Mouse (Mus musculus): ENCODE data around the gene Palld. TPM values are rescaled to one million over a fixed set of nuclear protein-coding genes. Genes with fewer than 3 reads are reported as not detected.

Palld gene
- polyA plus RNA-seq, 1 experiment from 2014 or later: 99.0 TPM

GRCm38 (mm10) chr8:61866920-61867319, 35.6 kb downstream of the Palld start:
- no peak for TF ChIP-seq CTCF (IDR thresholded peaks at IDR 0.05)
- H3K27me3 ChIP-seq: peaks cover 6% of the 10 kb centered on the region
- ATAC-seq: no peak
- DNase-seq (ENCODE audit: low read depth, low spot score): no peak
- ChIA-PET POLR2A (no interaction called here), CTCF (interaction anchor here (0.8 to 1.6 kb wide), 3 partner anchors 16 to 166 kb away, joined by 3 to 4 read pairs (median 3); no protein-coding TSS in a partner anchor)
- in situ Hi-C loops (cut with MboI; ENCODE audit: low pct_unique_long_range_greater_than_20kb): no loop called here

GRCm38 (mm10) chr8:61865365-61865764, 37.1 kb downstream of the Palld start:
- TF ChIP-seq CTCF (IDR thresholded peaks at IDR 0.05): no peak
- ATAC-seq (no peak), DNase-seq (ENCODE audit: low read depth, low spot score) (no peak)
- peaks cover 6% of the 10 kb centered on the region for H3K27me3 ChIP-seq
- CTCF ChIA-PET: interaction anchor here (0.6 kb wide), 1 partner anchor 75 kb away, joined by 3 read pairs; no protein-coding TSS in a partner anchor
- in situ Hi-C loops (cut with MboI; ENCODE audit: low pct_unique_long_range_greater_than_20kb): no loop called here
- POLR2A ChIA-PET: no interaction called here

- in situ Hi-C loops (cut with MboI; ENCODE audit: low pct_unique_long_range_greater_than_20kb): no loop called here
Measured at GRCm38 (mm10) chr8:61851270-61851669, 51.2 kb downstream of the Palld start.

GRCm38 (mm10) chr8:61848581-61849162, 53.8 kb downstream of the Palld start:
- ATAC-seq: no peak
- in situ Hi-C loops (cut with MboI; ENCODE audit: low pct_unique_long_range_greater_than_20kb): no loop called here
- no peak for TF ChIP-seq CTCF (IDR thresholded peaks at IDR 0.05)
- DNase-seq (ENCODE audit: low read depth, low spot score): no peak
- ChIA-PET POLR2A (interaction anchor here (1.0 kb wide), 1 partner anchor 11 kb away, joined by 8 read pairs; no protein-coding TSS in a partner anchor), CTCF (no interaction called here)
- H3K27me3 ChIP-seq: peaks cover 4% of the 10 kb centered on the region

More at GRCm38 (mm10) chr8:61851270-61851669, 51.2 kb downstream of the Palld start:
- no peak for ATAC-seq
- peaks cover 4% of the 10 kb centered on the region for H3K27me3 ChIP-seq
- ChIA-PET CTCF (interaction anchor here (0.8 kb wide), 1 partner anchor 16 kb away, joined by 3 read pairs; no protein-coding TSS in a partner anchor), POLR2A (no interaction called here)
- TF ChIP-seq CTCF (IDR thresholded peaks at IDR 0.05): no peak
- no peak for DNase-seq (ENCODE audit: low read depth, low spot score)

GRCm38 (mm10) chr8:61847494-61847893, 55.0 kb downstream of the Palld start:
- in situ Hi-C loops (cut with MboI; ENCODE audit: low pct_unique_long_range_greater_than_20kb): no loop called here
- no peak for TF ChIP-seq CTCF (IDR thresholded peaks at IDR 0.05)
- no peak for DNase-seq (ENCODE audit: low read depth, low spot score)
- POLR2A ChIA-PET: no interaction called here
- H3K27me3 ChIP-seq: peaks cover 4% of the 10 kb centered on the region
- ATAC-seq: no peak
- CTCF ChIA-PET: no interaction called here

GRCm38 (mm10) chr8:61844992-61845391, 57.5 kb downstream of the Palld start:
- TF ChIP-seq CTCF (IDR thresholded peaks at IDR 0.05): no peak
- CTCF ChIA-PET: no interaction called here
- POLR2A ChIA-PET: no interaction called here
- DNase-seq (ENCODE audit: low read depth, low spot score) (no peak), ATAC-seq (no peak)
- in situ Hi-C loops (cut with MboI; ENCODE audit: low pct_unique_long_range_greater_than_20kb): no loop called here
- no peaks in the 10 kb centered on the region for H3K27me3 ChIP-seq

GRCm38 (mm10) chr8:61844575-61844974, 57.9 kb downstream of the Palld start:
- DNase-seq (ENCODE audit: low read depth, low spot score) (no peak), ATAC-seq (no peak)
- no peak for TF ChIP-seq CTCF (IDR thresholded peaks at IDR 0.05)
- CTCF ChIA-PET: no interaction called here
- H3K27me3 ChIP-seq: no peaks in the 10 kb centered on the region
- POLR2A ChIA-PET: no interaction called here
- in situ Hi-C loops (cut with MboI; ENCODE audit: low pct_unique_long_range_greater_than_20kb): no loop called here

- in situ Hi-C loops (cut with MboI; ENCODE audit: low pct_unique_long_range_greater_than_20kb): no loop called here
- ATAC-seq (no peak), DNase-seq (ENCODE audit: low read depth, low spot score) (no peak)
- ChIA-PET POLR2A (no interaction called here), CTCF (interaction anchor here (1.3 kb wide), 1 partner anchor 32 kb away, joined by 3 read pairs; no protein-coding TSS in a partner anchor)
- TF ChIP-seq CTCF (IDR thresholded peaks at IDR 0.05): no peak
- no peaks in the 10 kb centered on the region for H3K27me3 ChIP-seq
Measured at GRCm38 (mm10) chr8:61843776-61844175, 58.7 kb downstream of the Palld start.

- ATAC-seq (no peak), DNase-seq (ENCODE audit: low read depth, low spot score) (no peak)
- TF ChIP-seq CTCF (IDR thresholded peaks at IDR 0.05): no peak
- ChIA-PET CTCF (interaction anchor here (1.3 kb wide), 1 partner anchor 13 kb away, joined by 6 read pairs; no protein-coding TSS in a partner anchor), POLR2A (no interaction called here)
- no peaks in the 10 kb centered on the region for H3K27me3 ChIP-seq
- in situ Hi-C loops (cut with MboI; ENCODE audit: low pct_unique_long_range_greater_than_20kb): no loop called here
Measured at GRCm38 (mm10) chr8:61833211-61833610, 69.3 kb downstream of the Palld start.

GRCm38 (mm10) chr8:61831944-61832343, 70.5 kb downstream of the Palld start:
- ChIA-PET CTCF (interaction anchor here (0.6 kb wide), 1 partner anchor 14 kb away, joined by 3 read pairs; no protein-coding TSS in a partner anchor), POLR2A (no interaction called here)
- in situ Hi-C loops (cut with MboI; ENCODE audit: low pct_unique_long_range_greater_than_20kb): no loop called here
- ATAC-seq (no peak), DNase-seq (ENCODE audit: low read depth, low spot score) (no peak)
- no peak for TF ChIP-seq CTCF (IDR thresholded peaks at IDR 0.05)
- no peaks in the 10 kb centered on the region for H3K27me3 ChIP-seq

- DNase-seq (ENCODE audit: low read depth, low spot score) (no peak), ATAC-seq (no peak)
- CTCF ChIA-PET: no interaction called here
- POLR2A ChIA-PET: no interaction called here
- no peak for TF ChIP-seq CTCF (IDR thresholded peaks at IDR 0.05)
- H3K27me3 ChIP-seq: no peaks in the 10 kb centered on the region
- in situ Hi-C loops (cut with MboI; ENCODE audit: low pct_unique_long_range_greater_than_20kb): no loop called here
Measured at GRCm38 (mm10) chr8:61830821-61831220, 71.7 kb downstream of the Palld start.

GRCm38 (mm10) chr8:61824563-61824962, 77.9 kb downstream of the Palld start:
- no peak for TF ChIP-seq CTCF (IDR thresholded peaks at IDR 0.05)
- in situ Hi-C loops (cut with MboI; ENCODE audit: low pct_unique_long_range_greater_than_20kb): no loop called here
- CTCF ChIA-PET: no interaction called here
- H3K27me3 ChIP-seq: no peaks in the 10 kb centered on the region
- no peak for ATAC-seq
- POLR2A ChIA-PET: no interaction called here
- no peak for DNase-seq (ENCODE audit: low read depth, low spot score)

Data from Patski (cell line).